Mouse (Mus musculus): Measurements from ENCODE around the gene Nxpe4. TPM values are rescaled to one million over a fixed set of nuclear protein-coding genes. Genes with fewer than 3 reads are reported as not detected.
A peak's percentile ranks its signal among the peaks of the same experiment; 100 is the strongest.

Nxpe4 gene
- polyA plus RNA-seq, 1 experiment = 0.22 TPM

- peak overlapping the region; percentile 77 for H3K4me3 ChIP-seq (replicated peaks)
- 0 out of 2 replicates have a peak, but pooled peaks have one; percentile 27 for TF ChIP-seq GATA1 (IDR thresholded peaks at IDR 0.05; ENCODE audit: low read length)
- no peak for TF ChIP-seq TAL1 (IDR thresholded peaks at IDR 0.05; ENCODE audit: low read length)
- no peaks in the 10 kb centered on the region for H3K27me3 ChIP-seq (ENCODE audit: control insufficient read depth)
- no peaks in the 10 kb centered on the region for H3K9me3 ChIP-seq (ENCODE audit: control insufficient read depth, low read length)
- peaks cover 65% of the 10 kb centered on the region for H3K36me3 ChIP-seq (ENCODE audit: control insufficient read depth)
- H3K4me1 ChIP-seq (ENCODE audit: control insufficient read depth) = peaks cover 64% of the 10 kb centered on the region
Observed at GRCm38 (mm10) chr9:48339563-48339962, 177.7 kb downstream of the Nxpe4 start.

GRCm38 (mm10) chr9:48340708-48341380, 179.0 kb downstream of the Nxpe4 start:
- TF ChIP-seq GATA1 (IDR thresholded peaks at IDR 0.05; ENCODE audit: low read length) (peak; percentile 57), TAL1 (IDR thresholded peaks at IDR 0.05; ENCODE audit: low read length) (peak; percentile 49; the same call in 2 of the 3 replicates)
- Histone ChIP-seq H3K4me3 (replicated peaks) (peak overlapping the region; percentile 77), H3K4me1 (ENCODE audit: control insufficient read depth) (peaks cover 54% of the 10 kb centered on the region), H3K27me3 (ENCODE audit: control insufficient read depth) (no peaks in the 10 kb centered on the region), H3K36me3 (ENCODE audit: control insufficient read depth) (peaks cover 53% of the 10 kb centered on the region), H3K9me3 (ENCODE audit: control insufficient read depth, low read length) (no peaks in the 10 kb centered on the region)

GRCm38 (mm10) chr9:48345456-48345855, 183.6 kb downstream of the Nxpe4 start:
- Histone ChIP-seq H3K36me3 (ENCODE audit: control insufficient read depth) (peaks cover 11% of the 10 kb centered on the region), H3K4me3 (replicated peaks) (no peak overlapping the region), H3K9me3 (ENCODE audit: control insufficient read depth, low read length) (no peaks in the 10 kb centered on the region), H3K4me1 (ENCODE audit: control insufficient read depth) (peaks cover 41% of the 10 kb centered on the region), H3K27me3 (ENCODE audit: control insufficient read depth) (no peaks in the 10 kb centered on the region)
- TF ChIP-seq TAL1 (IDR thresholded peaks at IDR 0.05; ENCODE audit: low read length) = no peak
- TF ChIP-seq GATA1 (IDR thresholded peaks at IDR 0.05; ENCODE audit: low read length) = no peak

GRCm38 (mm10) chr9:48345866-48346265, 184.0 kb downstream of the Nxpe4 start:
- no peaks in the 10 kb centered on the region for H3K27me3 ChIP-seq (ENCODE audit: control insufficient read depth)
- H3K4me3 ChIP-seq (replicated peaks) = no peak overlapping the region
- TF ChIP-seq GATA1 (IDR thresholded peaks at IDR 0.05; ENCODE audit: low read length) (no peak), TAL1 (IDR thresholded peaks at IDR 0.05; ENCODE audit: low read length) (no peak)
- H3K4me1 ChIP-seq (ENCODE audit: control insufficient read depth) = peaks cover 39% of the 10 kb centered on the region
- H3K36me3 ChIP-seq (ENCODE audit: control insufficient read depth) = peaks cover 7% of the 10 kb centered on the region
- no peaks in the 10 kb centered on the region for H3K9me3 ChIP-seq (ENCODE audit: control insufficient read depth, low read length)

GRCm38 (mm10) chr9:48353148-48353698, 191.4 kb downstream of the Nxpe4 start, which contains the start of gene Nxpe2:
Gene Nxpe2, minus strand, starts transcription at chr9:48353454.
- H3K27me3 ChIP-seq (ENCODE audit: control insufficient read depth) = no peaks in the 10 kb centered on the region
- no peaks in the 10 kb centered on the region for H3K36me3 ChIP-seq (ENCODE audit: control insufficient read depth)
- H3K4me3 ChIP-seq (replicated peaks) = no peak within 1 kb of the TSS
- H3K9me3 ChIP-seq (ENCODE audit: control insufficient read depth, low read length) = no peaks in the 10 kb centered on the region
- H3K4me1 ChIP-seq (ENCODE audit: control insufficient read depth) = peaks cover 65% of the 10 kb centered on the region
- TF ChIP-seq GATA1 (IDR thresholded peaks at IDR 0.05; ENCODE audit: low read length) (no peak), TAL1 (IDR thresholded peaks at IDR 0.05; ENCODE audit: low read length) (no peak)

GRCm38 (mm10) chr9:48354122-48354521, 192.3 kb downstream of the Nxpe4 start:
- Histone ChIP-seq H3K27me3 (ENCODE audit: control insufficient read depth) (no peaks in the 10 kb centered on the region), H3K4me3 (replicated peaks) (no peak overlapping the region), H3K36me3 (ENCODE audit: control insufficient read depth) (no peaks in the 10 kb centered on the region), H3K9me3 (ENCODE audit: control insufficient read depth, low read length) (no peaks in the 10 kb centered on the region), H3K4me1 (ENCODE audit: control insufficient read depth) (peaks cover 67% of the 10 kb centered on the region)
- TF ChIP-seq GATA1 (IDR thresholded peaks at IDR 0.05; ENCODE audit: low read length) = no peak; the same call in 1 of the 2 replicates
- no peak for TF ChIP-seq TAL1 (IDR thresholded peaks at IDR 0.05; ENCODE audit: low read length)

GRCm38 (mm10) chr9:48354793-48355192, 193.0 kb downstream of the Nxpe4 start:
- TF ChIP-seq GATA1 (IDR thresholded peaks at IDR 0.05; ENCODE audit: low read length) (no peak), TAL1 (IDR thresholded peaks at IDR 0.05; ENCODE audit: low read length) (no peak)
- H3K9me3 ChIP-seq (ENCODE audit: control insufficient read depth, low read length) = no peaks in the 10 kb centered on the region
- peaks cover 74% of the 10 kb centered on the region for H3K4me1 ChIP-seq (ENCODE audit: control insufficient read depth)
- no peaks in the 10 kb centered on the region for H3K36me3 ChIP-seq (ENCODE audit: control insufficient read depth)
- no peaks in the 10 kb centered on the region for H3K27me3 ChIP-seq (ENCODE audit: control insufficient read depth)
- H3K4me3 ChIP-seq (replicated peaks) = no peak overlapping the region

GRCm38 (mm10) chr9:48357097-48357496, 195.3 kb downstream of the Nxpe4 start:
- TF ChIP-seq GATA1 (IDR thresholded peaks at IDR 0.05; ENCODE audit: low read length) (no peak), TAL1 (IDR thresholded peaks at IDR 0.05; ENCODE audit: low read length) (no peak)
- Histone ChIP-seq H3K4me1 (ENCODE audit: control insufficient read depth) (peaks cover 84% of the 10 kb centered on the region), H3K9me3 (ENCODE audit: control insufficient read depth, low read length) (no peaks in the 10 kb centered on the region), H3K36me3 (ENCODE audit: control insufficient read depth) (no peaks in the 10 kb centered on the region; the same call in 1 of the 2 replicates), H3K27me3 (ENCODE audit: control insufficient read depth) (no peaks in the 10 kb centered on the region), H3K4me3 (replicated peaks) (no peak overlapping the region)

- TF ChIP-seq TAL1 (IDR thresholded peaks at IDR 0.05; ENCODE audit: low read length) (no peak), GATA1 (IDR thresholded peaks at IDR 0.05; ENCODE audit: low read length) (no peak)
- peak overlapping the region; percentile 16 for H3K4me3 ChIP-seq (replicated peaks)
- H3K4me1 ChIP-seq (ENCODE audit: control insufficient read depth) = peaks cover 85% of the 10 kb centered on the region
- H3K9me3 ChIP-seq (ENCODE audit: control insufficient read depth, low read length) = no peaks in the 10 kb centered on the region
- peaks cover 13% of the 10 kb centered on the region for H3K36me3 ChIP-seq (ENCODE audit: control insufficient read depth)
- no peaks in the 10 kb centered on the region for H3K27me3 ChIP-seq (ENCODE audit: control insufficient read depth)
Observed at GRCm38 (mm10) chr9:48360826-48361225, 199.0 kb downstream of the Nxpe4 start.
